Mouse (Mus musculus) intestine, embryonic 14.5 days (tissue): ENCODE measurements around the gene Safb. TPM values are rescaled to one million over a fixed set of nuclear protein-coding genes. Genes with fewer than 3 reads are reported as not detected.

Experiments used
- ATAC-seq: fragments of 200-750 bp; cut with Nextera tagmentation; replicated peaks from 2 replicates; pipeline ENCODE4 v1.8.0; 2017; ENCODE audit warnings: low read depth, moderate number of reproducible peaks, moderate TSS enrichment, moderate library complexity; ENCODE audit not compliant: low FRiP score, low TSS enrichment
- DNase-seq: peaks from one replicate; pipeline ENCODE4 v3.0.0-alpha.2; 2018; ENCODE audit warnings: low spot score
- H3K27ac ChIP-seq: fragments of 300-500 bp; sonication (generic); 2 replicates; pipeline ENCODE4 v1.5.1; 2014; ENCODE audit warnings: low read depth, mild to moderate bottlenecking, control low read depth
- H3K27me3 ChIP-seq: fragments of 300-500 bp; sonication (generic); replicated peaks from 2 replicates; pipeline ENCODE4 v1.6.1; 2014; ENCODE audit warnings: low read length, control low read depth; ENCODE audit not compliant: control insufficient read depth, insufficient read depth
- H3K36me3 ChIP-seq: fragments of 300-500 bp; sonication (generic); 2 replicates; pipeline ENCODE4 v1.6.1; 2014; ENCODE audit warnings: low read length, control low read depth; ENCODE audit not compliant: control insufficient read depth, insufficient read depth
- H3K4me1 ChIP-seq: fragments of 300-500 bp; sonication (generic); replicated peaks from 2 replicates; pipeline ENCODE4 v1.6.1; 2014; ENCODE audit warnings: low read length, control low read depth, mixed read lengths; ENCODE audit not compliant: control insufficient read depth, insufficient read depth
- H3K4me2 ChIP-seq: fragments of 300-500 bp; sonication (generic); 2 replicates; pipeline ENCODE4 v1.6.1; 2014; ENCODE audit warnings: low read length
- H3K4me3 ChIP-seq: fragments of 300-500 bp; sonication (generic); 2 replicates; pipeline ENCODE4 v1.5.1; 2014; ENCODE audit warnings: low read depth, low read length, control low read depth, mixed read lengths
- H3K9ac ChIP-seq: fragments of 300-500 bp; sonication (generic); 2 replicates; pipeline ENCODE4 v1.6.1; 2014; ENCODE audit warnings: mild to moderate bottlenecking, low read length
- H3K9me3 ChIP-seq: fragments of 300-500 bp; sonication (generic); 2 replicates; pipeline ENCODE4 v1.6.1; 2016; ENCODE audit warnings: low read length, control low read depth; ENCODE audit not compliant: control insufficient read depth
- WGBS: fragments of 180-500 bp; shearing (Covaris S2); extraction: QIAGEN DNeasy Blood & Tissue Kit; methylation state at CpG from one replicate; pipeline ENCODE4 v1.1.7; 2014; 5-methylcytosine and 5-hydroxymethylcytosine counted together
- polyA plus RNA-seq: library from polyadenylated mRNA; unstranded; fragments of >200 nt; fragmentation: Nextera tagmentation; extraction: Ambion mirVana; gene quantifications from 2 replicates; pipeline ENCODE4 v1.2.1, GENCODE M21; 2014

Safb gene
- polyA plus RNA-seq, 1 experiment from 2014 or later: 73.3 TPM

DNA sequence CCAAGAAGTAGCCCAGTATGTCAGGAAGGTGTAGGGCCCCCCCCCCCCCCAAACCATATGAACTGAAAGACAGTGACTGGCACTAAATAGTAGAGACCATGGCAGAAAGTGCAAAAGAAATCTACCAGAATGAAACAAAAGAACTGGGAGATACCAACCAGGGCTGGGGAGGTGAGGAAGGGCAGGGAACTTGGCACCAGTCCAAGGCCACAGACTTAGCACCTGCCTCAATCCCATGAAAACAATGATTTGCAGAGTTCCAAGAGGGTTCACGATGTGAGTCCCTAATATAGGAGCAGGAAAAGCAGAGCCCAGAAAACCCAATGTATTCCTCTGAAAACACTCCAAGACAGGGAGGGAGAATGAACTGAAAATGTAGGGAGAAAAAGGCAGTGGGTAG is 12.5 kb upstream of the Safb start:
- no peak overlapping the region for H3K4me2 ChIP-seq
- H3K9me3 ChIP-seq: no peaks in the 10 kb centered on the region
- no peak overlapping the region for H3K27ac ChIP-seq
- H3K4me1 ChIP-seq: no peaks in the 10 kb centered on the region; the same call in 1 of the 2 replicates
- H3K36me3 ChIP-seq: peaks cover 91% of the 10 kb centered on the region
- DNase-seq (no peak), ATAC-seq (no peak)
- no peaks in the 10 kb centered on the region for H3K27me3 ChIP-seq
- 62% methylated on average over 1 of the region's 1 CpGs for WGBS
- no peak overlapping the region for H3K4me3 ChIP-seq
- no peak overlapping the region for H3K9ac ChIP-seq

DNA sequence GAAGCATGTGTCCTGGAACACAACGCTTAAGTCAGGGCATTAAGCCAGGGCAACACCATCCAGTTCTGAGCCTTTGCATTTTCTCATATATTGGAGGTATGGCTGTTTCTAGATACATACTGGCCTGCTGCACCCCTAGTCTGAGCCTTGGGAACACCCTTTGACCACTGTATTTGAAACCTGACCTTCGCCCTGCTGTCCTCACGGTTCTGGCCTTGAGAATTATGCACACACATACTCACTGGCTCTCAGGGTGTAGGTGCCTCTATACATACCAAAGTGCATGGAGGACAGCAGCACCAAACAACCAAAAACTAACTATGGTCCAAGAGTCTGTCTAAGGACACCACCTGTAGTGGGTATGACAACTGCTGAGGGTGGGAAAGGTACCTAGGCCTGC is 11.7 kb upstream of the Safb start:
- DNase-seq (no peak), ATAC-seq (no peak)
- 90% methylated on average over 3 of the region's 3 CpGs for WGBS
- Histone ChIP-seq H3K9ac (no peak overlapping the region), H3K36me3 (peaks cover 91% of the 10 kb centered on the region), H3K4me3 (no peak overlapping the region), H3K27ac (no peak overlapping the region), H3K4me2 (no peak overlapping the region), H3K9me3 (no peaks in the 10 kb centered on the region), H3K27me3 (no peaks in the 10 kb centered on the region), H3K4me1 (no peaks in the 10 kb centered on the region; the same call in 1 of the 2 replicates)

DNA sequence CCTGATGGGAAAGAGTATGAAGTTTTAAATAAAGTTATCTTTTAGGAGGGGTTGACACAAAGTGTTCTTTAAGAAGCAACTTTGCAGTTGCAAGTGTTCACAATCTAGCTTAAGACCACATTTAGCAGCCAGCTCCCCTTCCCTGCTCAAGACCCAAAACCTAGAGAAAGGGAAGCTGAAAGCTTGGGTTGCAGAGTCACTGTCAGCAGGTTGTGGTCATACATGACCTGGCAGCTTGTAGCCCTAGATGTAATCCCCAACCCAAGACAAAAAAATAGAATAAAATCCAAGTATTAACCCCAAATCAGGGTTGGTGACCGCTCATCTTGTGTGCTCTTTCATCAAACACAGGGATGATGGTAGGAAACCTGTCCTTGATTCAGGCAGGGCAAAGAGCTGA is 1.6 kb upstream of the Safb start:
- H3K9me3 ChIP-seq: no peaks in the 10 kb centered on the region
- peaks cover 69% of the 10 kb centered on the region for H3K36me3 ChIP-seq
- H3K4me1 ChIP-seq: peaks cover 30% of the 10 kb centered on the region
- peak overlapping the region; percentile 94 for H3K4me2 ChIP-seq
- peak overlapping the region; percentile 91 for H3K4me3 ChIP-seq
- peak overlapping the region; percentile 90 for H3K9ac ChIP-seq
- no peaks in the 10 kb centered on the region for H3K27me3 ChIP-seq
- DNase-seq (no peak), ATAC-seq (no peak)
- 67% methylated on average over 1 of the region's 1 CpGs for WGBS
- no peak overlapping the region for H3K27ac ChIP-seq

DNA sequence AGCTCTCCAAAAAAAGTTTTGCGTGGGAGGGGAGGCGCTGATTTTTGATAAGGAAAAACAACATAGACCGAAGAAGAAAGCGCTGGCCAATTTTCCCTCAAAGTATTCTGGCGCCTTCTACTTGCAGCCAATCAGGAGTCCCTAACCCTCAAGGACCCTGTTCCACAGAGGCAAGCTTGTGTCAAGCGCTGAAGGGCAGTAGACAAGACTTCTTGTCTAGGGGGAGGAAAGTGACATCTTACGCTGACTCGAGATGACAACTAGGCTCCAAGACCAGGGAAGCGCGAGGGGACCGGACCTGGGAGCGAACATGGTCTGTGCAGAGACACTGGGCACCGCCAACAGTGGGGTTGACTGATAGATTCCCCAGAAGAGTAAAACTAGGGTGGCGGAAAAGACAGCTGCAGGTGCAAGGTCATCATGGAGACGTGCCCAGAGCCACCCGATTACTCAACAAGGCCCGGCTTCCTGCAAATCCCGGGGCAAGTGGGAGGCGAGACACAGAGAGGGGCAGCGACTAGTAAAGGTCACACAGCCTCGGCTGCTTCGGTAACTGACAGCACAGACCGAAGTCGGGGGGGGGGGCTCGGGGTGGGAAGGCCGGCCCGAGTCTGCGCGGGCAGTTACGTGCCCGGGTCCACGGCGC is 891 bp upstream of the Safb start:
- ATAC-seq: no peak

DNA sequence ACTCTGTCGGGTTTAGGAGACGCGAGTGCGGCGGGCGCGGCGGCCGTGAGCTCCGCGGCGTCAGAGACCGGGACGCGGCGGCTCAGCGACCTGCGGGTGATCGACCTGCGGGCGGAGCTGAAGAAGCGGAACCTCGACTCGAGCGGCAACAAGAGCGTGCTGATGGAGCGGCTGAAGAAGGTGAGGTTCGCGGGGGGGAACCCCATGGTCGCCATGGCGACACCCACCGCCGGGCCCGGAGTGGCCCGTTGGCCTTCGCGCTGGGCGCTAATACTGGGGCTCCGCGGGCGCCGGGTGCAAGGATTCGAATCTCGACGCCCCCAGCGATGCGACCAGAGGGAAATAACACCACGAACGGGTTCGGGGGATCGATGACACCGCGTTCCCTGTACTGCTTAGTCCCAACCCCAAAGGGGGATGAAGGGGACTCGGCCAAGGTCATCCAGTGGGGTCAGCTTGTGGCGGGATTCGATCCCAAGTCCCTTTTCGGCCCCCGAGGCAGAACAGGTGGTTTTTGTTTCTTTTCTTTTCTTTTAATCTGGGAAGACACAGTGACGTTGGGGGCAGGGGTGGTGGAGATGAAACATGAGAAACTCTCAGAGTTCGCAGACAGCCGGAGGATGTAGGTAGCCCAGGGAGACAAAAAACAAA is 671 bp downstream of the Safb start:
- DNase-seq (peak; percentile 75), ATAC-seq (peak; percentile 11)
- Histone ChIP-seq H3K4me3 (peak overlapping the region; percentile 99), H3K9me3 (no peaks in the 10 kb centered on the region), H3K27ac (peak overlapping the region; percentile 95), H3K9ac (peak overlapping the region; percentile 82), H3K4me2 (peak overlapping the region; percentile 90), H3K27me3 (no peaks in the 10 kb centered on the region), H3K4me1 (peaks cover 30% of the 10 kb centered on the region), H3K36me3 (peaks cover 70% of the 10 kb centered on the region)
- whole genome bisulfite sequencing: under 1% methylated on average over 61 of the region's 61 CpGs

More for the DNA sequence above, 891 bp upstream of the Safb start:
- Histone ChIP-seq H3K4me3 (peak overlapping the region; percentile 91), H3K27me3 (no peaks in the 10 kb centered on the region), H3K9ac (peak overlapping the region; percentile 90), H3K27ac (peak overlapping the region; percentile 95), H3K4me2 (peak overlapping the region; percentile 94), H3K4me1 (peaks cover 30% of the 10 kb centered on the region), H3K9me3 (no peaks in the 10 kb centered on the region), H3K36me3 (peaks cover 69% of the 10 kb centered on the region)
- peak; percentile 58 for DNase-seq
- WGBS: 2% methylated on average over 29 of the region's 33 CpGs

DNA sequence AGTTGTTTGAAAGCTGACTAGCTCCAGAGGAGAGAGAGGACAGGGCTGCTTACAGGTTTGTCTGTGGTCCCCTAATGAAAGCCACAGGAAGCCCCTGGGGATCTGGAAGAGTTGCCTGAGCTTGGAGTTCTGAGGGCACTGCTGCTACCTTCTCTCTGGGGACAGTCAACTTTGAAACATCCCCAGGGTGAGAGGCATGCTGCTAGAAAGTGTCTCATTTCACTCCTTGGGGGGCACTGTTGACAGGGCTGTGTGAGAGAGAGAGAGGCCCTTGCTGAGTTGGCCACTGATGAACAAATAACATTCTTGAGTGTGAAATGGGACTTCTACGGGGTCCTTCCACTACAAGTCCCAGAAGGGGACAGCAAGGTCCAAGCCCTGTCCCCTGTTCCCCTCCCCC is 3.1 kb downstream of the Safb start:
- Histone ChIP-seq H3K9me3 (no peaks in the 10 kb centered on the region), H3K27ac (no peak overlapping the region), H3K9ac (no peak overlapping the region), H3K4me1 (peaks cover 24% of the 10 kb centered on the region), H3K36me3 (peaks cover 69% of the 10 kb centered on the region), H3K4me3 (no peak overlapping the region), H3K4me2 (no peak overlapping the region), H3K27me3 (no peaks in the 10 kb centered on the region)
- 78% methylated on average over 1 of the region's 1 CpGs for WGBS
- no peak for ATAC-seq
- no peak for DNase-seq

DNA sequence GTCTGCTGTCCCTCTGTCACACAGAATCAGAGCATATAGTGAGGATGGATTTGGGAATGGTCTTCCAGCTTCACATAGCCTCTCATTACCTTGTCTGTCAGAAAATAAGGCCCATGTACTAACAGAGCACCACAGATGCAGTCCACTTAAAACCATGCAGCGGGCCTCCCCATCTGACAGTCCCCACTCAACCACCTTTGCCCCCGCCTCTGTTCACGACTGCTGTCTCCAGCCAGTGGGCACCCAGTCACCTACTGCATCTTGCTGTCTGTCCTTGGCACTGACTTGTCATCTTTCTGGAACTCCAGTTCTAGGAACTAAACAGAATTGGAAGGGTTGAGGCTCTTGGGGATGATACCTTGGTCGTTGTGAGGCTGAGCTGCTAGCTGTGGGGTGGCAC is 4.3 kb downstream of the Safb start:
- Histone ChIP-seq H3K4me1 (peaks cover 15% of the 10 kb centered on the region), H3K27ac (no peak overlapping the region), H3K9me3 (no peaks in the 10 kb centered on the region), H3K9ac (no peak overlapping the region), H3K36me3 (peaks cover 77% of the 10 kb centered on the region), H3K27me3 (no peaks in the 10 kb centered on the region), H3K4me3 (no peak overlapping the region), H3K4me2 (no peak overlapping the region)
- no peak for DNase-seq
- ATAC-seq: no peak
- 90% methylated on average over 4 of the region's 4 CpGs for WGBS

DNA sequence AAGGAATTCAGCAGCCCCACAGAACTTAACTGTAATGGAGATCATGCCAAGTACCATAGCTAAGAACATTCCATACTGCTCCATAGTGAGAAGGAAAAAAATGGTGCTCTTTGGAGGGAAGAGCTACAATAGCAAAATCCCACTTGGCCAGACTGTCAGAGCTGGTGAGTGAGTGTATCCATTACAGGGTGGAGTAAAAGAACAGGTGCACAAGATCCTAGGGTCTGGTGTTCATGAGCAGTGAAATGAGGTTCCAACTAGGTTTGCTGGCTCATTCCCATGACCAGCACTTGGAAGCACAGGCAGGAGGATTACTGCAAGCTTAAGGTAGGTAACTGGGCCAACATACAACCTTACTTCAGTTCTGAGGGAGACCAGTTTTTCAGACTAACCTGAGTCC is 7.9 kb downstream of the Safb start:
- no peak overlapping the region for H3K4me3 ChIP-seq
- H3K36me3 ChIP-seq: peaks cover 98% of the 10 kb centered on the region
- H3K4me1 ChIP-seq: no peaks in the 10 kb centered on the region
- ATAC-seq (no peak), DNase-seq (no peak)
- H3K4me2 ChIP-seq: no peak overlapping the region
- H3K27ac ChIP-seq: no peak overlapping the region
- no peak overlapping the region for H3K9ac ChIP-seq
- H3K9me3 ChIP-seq: no peaks in the 10 kb centered on the region
- H3K27me3 ChIP-seq: no peaks in the 10 kb centered on the region
